Mouse (Mus musculus) inflammation-experienced regulatory T-cells, adult 6 months (primary cell): ENCODE data around the gene Tctex1d4. TPM values are rescaled to one million over a fixed set of nuclear protein-coding genes. Genes with fewer than 3 reads are reported as not detected.

Experiments used
- ATAC-seq: one replicate; pipeline ENCODE4 v1.8.0; 2017
- polyA plus RNA-seq, 3 experiments: library from polyadenylated mRNA; unstranded; fragments of 100-300 nt; shearing (Covaris generic); gene quantifications; one replicate each; pipeline ENCODE4 v1.2.1; 2017

Tctex1d4 gene
- polyA plus RNA-seq, 3 experiments from 2014 or later = 2.0 to 4.1 (median 3.1) TPM

DNA sequence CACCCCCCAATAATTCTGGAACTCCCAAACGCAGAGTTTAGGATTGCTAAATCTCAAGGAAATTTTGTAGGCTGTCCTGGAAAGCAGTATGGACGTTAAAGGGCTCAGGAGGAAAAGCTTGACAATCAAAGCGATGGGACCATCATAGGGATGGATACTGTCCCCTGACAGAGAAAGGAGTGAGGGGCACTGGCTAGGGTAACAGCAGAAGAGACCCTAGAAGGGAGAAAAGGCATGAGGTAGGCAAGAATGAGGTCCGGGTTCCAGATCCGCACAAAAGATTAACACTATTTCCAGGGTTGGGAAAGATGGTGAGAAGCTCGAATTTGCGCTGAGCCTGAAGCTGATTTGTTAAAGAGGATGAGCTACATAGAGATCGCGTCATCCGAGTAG, 6.5 kb upstream of the Tctex1d4 start:
- ATAC-seq = no peak

DNA sequence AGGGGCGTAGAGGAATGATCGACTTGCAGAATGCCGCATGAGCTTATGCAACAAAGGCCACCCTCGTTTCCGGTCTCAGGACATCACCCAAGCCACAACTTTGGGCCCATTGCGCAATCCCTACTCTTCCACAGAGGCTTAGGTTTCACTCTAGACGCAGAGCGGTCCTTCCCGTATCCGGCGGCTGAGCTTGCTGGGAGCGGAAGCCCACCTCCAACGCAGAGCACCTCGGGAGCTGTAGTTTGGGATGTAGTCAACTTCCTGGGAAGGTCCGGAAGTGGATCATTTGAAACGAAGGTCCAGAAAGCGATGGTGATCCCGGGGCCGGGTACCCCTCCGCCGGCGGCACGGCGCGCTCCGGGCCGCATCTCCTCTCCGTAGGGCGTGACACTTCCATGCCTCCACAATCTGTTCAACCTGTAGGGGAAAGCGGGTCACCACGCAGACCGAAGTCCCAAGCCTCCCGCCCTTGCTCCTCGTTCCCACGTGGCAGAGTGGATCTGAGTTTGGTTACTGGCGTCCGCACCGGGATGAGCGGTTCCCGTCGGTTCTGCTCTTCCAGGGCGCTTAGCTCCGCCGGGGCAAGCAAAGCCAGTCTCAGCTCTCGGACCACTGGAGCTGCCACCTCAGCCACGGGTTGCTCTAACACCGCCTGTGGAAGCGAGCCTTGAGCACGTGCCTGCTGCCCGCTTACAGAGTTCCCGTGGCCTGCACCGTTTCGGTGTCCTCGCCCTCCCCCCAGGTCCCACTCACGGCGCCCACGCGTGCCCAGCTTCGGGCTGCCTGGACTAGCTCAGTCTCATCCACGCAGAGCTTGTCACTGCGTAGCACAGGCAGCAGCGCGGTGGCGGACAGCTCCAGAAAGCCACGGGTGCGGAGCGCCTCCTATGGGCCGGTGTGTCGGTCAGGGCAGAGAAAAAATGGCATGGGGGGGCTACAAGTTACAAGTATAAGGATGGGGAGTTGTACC, 5.9 kb upstream of the Tctex1d4 start:
- ATAC-seq = peak; percentile 58

- no peak for ATAC-seq
Observed at GRCm38 (mm10) chr4:117122209-117122608, 4.4 kb upstream of the Tctex1d4 start.

GRCm38 (mm10) chr4:117123546-117124217, 2.9 kb upstream of the Tctex1d4 start:
- no peak for ATAC-seq

- ATAC-seq = no peak
Observed at GRCm38 (mm10) chr4:117124218-117124517, 2.4 kb upstream of the Tctex1d4 start.

- ATAC-seq = peak; percentile 75
Observed at GRCm38 (mm10) chr4:117124518-117125347, 1.9 kb upstream of the Tctex1d4 start.

- no peak for ATAC-seq
Observed at GRCm38 (mm10) chr4:117125348-117125909, 1.2 kb upstream of the Tctex1d4 start, which contains the start of gene Btbd19. Gene Btbd19, minus strand, starts transcription at chr4:117125725.

DNA sequence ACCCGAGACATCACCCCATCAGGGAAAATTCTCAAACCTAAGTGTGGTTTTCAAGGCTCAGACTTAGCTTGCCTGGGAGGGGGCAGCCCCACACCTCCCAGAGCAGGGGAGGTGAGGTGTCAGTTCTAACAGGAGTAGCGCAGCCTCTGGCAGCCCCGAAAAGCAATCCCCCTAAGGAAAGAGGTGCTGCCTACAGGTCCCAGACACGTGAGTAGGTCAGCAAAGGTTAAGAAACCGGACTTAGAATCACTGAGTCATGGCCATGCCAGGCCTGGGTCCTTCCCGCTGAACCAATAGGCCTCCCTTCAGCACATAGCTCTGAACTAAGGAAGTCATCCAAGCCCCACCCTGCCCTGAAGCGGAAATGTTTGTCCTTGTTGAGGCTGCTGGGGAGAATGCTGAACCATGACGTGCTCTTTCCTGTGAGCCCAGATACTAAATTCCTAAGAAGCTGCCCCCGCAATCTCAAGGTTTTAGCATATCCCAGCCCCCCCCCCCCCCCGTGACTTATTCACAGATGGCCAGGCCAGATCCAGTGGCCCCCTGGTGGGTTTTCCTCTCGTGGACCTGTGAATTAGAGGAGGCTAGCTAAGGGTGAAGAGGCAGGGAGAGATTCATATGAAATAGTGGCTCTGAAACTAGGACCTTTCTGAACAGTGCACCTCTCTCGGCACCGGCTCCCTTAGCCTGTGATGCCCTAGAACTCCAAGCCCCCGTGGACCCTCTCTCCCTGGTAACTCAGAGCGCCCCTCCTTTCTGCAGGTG, 502 bp upstream of the Tctex1d4 start:
- peak; percentile 54 for ATAC-seq

- no peak for ATAC-seq
Observed at GRCm38 (mm10) chr4:117127991-117128686, 1.5 kb downstream of the Tctex1d4 start.

DNA sequence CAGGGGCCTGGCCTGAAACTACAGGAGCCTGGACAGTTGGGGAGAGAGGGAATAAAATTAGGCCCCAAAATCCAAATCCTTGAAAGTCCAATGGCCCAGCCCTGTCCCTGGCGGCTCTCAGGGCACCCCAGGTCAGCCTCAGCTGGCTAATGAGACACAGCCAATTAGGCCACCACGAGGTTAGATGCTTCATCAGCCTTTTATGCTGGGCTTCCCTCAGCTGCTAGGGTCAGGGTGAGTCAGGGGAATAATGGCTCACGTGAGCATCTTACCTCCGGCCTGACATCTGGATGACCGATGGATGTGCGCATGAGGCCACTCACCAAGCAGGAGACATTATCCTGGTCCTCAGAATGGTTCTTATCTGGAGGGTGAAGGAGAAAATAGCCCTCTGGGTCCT, 4.2 kb downstream of the Tctex1d4 start:
- no peak for ATAC-seq

DNA sequence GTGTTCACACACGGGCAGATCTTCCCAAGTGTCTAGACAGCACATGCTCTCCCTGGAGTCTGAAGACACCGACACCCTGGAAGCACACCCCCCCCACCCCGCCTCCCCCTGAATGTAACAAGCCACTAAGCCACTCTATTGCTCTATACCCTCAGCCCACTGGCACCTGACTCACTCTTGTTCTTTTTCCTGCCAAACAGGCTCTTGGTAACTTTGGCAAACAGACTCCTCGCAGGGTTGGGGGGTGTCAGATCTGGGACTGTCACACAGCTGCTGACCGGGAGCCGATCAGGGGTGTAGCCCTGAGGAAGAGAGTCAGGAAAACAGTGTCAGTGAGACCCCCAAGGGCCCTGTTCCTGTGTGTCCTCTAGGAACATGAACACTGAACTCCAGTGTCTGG, 4.6 kb downstream of the Tctex1d4 start:
- no peak for ATAC-seq

- no peak for ATAC-seq
Observed at GRCm38 (mm10) chr4:117131890-117132793, 5.5 kb downstream of the Tctex1d4 start.

DNA sequence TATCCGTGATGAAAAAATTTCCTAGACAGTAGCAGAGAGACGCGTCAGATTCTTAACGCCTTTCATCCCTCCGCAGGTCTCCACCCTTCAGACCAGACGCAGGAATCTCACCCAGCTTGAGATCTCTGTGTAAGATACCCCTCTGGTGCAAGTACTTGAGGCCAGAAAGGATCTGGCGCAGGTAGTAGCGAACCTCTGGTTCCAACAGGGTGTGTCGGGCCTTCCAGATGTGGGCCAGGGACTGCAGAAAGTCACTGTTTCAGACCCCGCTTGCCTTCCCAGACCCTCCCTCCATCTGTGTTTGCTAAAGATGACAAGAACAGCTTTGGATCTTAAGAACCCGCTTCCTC, 6.2 kb downstream of the Tctex1d4 start:
- ATAC-seq = no peak

DNA sequence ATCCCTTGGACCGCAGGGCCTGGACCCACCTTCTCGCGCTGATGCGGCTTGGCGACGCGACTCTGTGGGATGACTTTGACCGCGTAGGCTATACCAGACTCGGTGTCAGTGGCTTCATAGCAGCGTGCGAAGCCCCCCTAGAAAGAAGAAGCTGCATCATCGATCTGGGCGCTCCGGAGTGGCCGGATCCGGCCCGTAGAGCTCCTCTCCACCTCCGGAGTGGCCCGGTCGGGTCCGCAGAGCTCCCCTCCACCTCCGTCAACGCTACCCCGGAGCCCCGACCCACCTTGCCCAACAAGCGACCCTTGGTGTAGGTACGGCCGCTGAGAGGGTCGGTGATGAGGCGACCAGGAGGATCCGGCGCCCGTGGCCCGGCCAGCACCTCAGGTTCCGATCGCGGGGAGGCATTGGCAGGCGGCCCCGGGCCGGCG, 6.8 kb downstream of the Tctex1d4 start:
- peak; percentile 1 for ATAC-seq

GRCm38 (mm10) chr4:117133817-117134600, 7.4 kb downstream of the Tctex1d4 start, which contains the start of gene Plk3:
Gene Plk3, minus strand, starts transcription at chr4:117133963.
- ATAC-seq = peak; percentile 92

DNA sequence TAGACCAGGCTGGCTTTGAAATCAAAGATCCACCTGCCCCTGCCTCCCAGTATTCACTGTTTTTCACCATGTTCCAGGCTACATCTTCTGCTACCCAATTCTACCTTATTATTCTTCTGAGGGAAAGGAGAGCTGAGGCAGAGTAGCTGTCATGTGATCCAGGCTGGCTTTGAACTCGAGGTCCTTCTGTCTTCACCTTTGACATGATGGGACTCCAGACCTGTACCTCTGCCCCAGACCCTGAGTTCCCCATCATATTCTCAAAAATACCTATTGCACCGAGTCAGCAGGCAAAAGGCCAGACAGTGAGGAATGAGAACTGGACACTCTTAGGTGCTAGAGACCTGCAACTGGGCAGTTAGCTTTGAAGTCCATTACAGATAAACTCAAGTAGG, 8.0 kb downstream of the Tctex1d4 start:
- ATAC-seq = no peak

DNA sequence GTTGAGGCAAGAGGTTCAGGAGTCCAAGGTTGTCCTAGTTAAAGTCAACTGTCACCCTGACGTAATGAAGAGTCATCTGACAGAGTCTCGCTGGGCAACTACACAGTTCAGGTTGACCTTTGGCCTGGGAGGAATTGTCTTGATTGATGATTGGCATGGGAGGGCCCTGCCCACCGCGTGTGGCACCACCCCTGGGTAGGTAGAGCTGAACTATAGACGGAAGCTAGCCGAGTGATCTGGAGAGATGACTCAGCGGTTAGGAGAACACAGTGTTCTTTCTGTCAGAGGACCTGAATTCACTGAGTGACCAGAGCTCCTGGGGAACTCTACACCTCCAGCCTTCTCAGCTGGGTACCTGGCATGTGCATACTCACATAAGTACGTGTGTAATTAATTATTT, 9.4 kb downstream of the Tctex1d4 start:
- ATAC-seq = no peak

- ATAC-seq = no peak
Observed at GRCm38 (mm10) chr4:117138295-117139216, 12.0 kb downstream of the Tctex1d4 start.
